Mouse (Mus musculus) hindbrain, embryonic 13.5 days (tissue): ENCODE results near the gene Mfsd4b2. TPM values are rescaled to one million over a fixed set of nuclear protein-coding genes. Genes with fewer than 3 reads are reported as not detected.
"Not testable (repeated sequence)": the region's sequence is repeated elsewhere in the genome, so short reads cannot be mapped to it uniquely, and the experiment has no call there.

Source experiments
- ATAC-seq: fragments of 200-750 bp; cut with Nextera tagmentation; 2 replicates; pipeline ENCODE4 v1.8.0; 2017; ENCODE audit warnings: moderate TSS enrichment; ENCODE audit not compliant: low FRiP score
- H3K27ac ChIP-seq: fragments of 300-500 bp; sonication (generic); 2 replicates; pipeline ENCODE4 v1.5.1; 2015; ENCODE audit warnings: inconsistent platforms, mild to moderate bottlenecking, moderate library complexity
- H3K27me3 ChIP-seq: fragments of 300-500 bp; sonication (generic); 2 replicates; pipeline ENCODE4 v1.6.1; 2015; ENCODE audit warnings: mild to moderate bottlenecking, inconsistent platforms
- H3K36me3 ChIP-seq: fragments of 300-500 bp; sonication (generic); 2 replicates; pipeline ENCODE4 v1.6.1; 2015; ENCODE audit warnings: mild to moderate bottlenecking, inconsistent platforms
- H3K4me1 ChIP-seq: fragments of 300-500 bp; sonication (generic); replicated peaks from 2 replicates; pipeline ENCODE4 v1.6.1; 2015; ENCODE audit warnings: inconsistent platforms
- H3K4me2 ChIP-seq: fragments of 300-500 bp; sonication (generic); 2 replicates; pipeline ENCODE4 v1.6.1; 2015; ENCODE audit warnings: inconsistent platforms, mild to moderate bottlenecking, moderate library complexity
- H3K4me3 ChIP-seq: fragments of 300-500 bp; sonication (generic); 2 replicates; pipeline ENCODE4 v1.5.1; 2015; ENCODE audit warnings: mild to moderate bottlenecking, inconsistent platforms
- H3K9ac ChIP-seq: fragments of 300-500 bp; sonication (generic); 2 replicates; pipeline ENCODE4 v1.6.1; 2015; ENCODE audit warnings: mild to moderate bottlenecking, inconsistent platforms
- H3K9me3 ChIP-seq: fragments of 300-500 bp; sonication (generic); 2 replicates; pipeline ENCODE4 v1.6.1; 2016; ENCODE audit warnings: inconsistent platforms
- WGBS: fragments of 180-500 bp; shearing (Covaris S2); methylation state at CpG from one replicate; pipeline ENCODE4 v1.1.7; 2015; 5-methylcytosine and 5-hydroxymethylcytosine counted together
- polyA plus RNA-seq: library from polyadenylated mRNA; unstranded; fragments of >200 nt; fragmentation: Nextera tagmentation; extraction: Ambion mirVana; gene quantifications from 2 replicates; pipeline ENCODE4 v1.2.1, GENCODE M21; 2015

Mfsd4b2 gene
- polyA plus RNA-seq, 1 experiment from 2014 or later: not detected

DNA sequence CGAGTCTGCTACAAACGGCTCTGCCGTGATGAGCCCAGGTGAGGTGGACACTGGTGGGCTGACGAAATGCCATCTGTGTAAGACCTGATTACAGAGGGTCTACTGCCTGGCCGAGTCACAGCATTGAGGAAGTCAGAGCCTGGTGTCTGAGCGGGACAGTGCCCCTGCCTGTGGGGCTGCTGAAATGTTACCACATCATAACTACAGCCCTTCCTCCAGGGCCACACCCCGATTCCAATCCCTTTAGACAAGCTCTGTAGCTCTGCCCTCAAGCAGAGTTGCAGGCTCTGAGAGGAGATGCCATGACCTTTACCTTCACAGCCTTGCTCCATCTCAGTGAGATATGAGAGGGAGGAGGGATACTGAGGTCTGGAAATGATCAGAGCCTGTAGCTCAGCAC lies 9.8 kb upstream of the Mfsd4b2 start:
- H3K27me3 ChIP-seq: no peaks in the 10 kb centered on the region
- no peak overlapping the region for H3K4me2 ChIP-seq
- H3K4me3 ChIP-seq: no peak overlapping the region
- H3K9me3 ChIP-seq: no peaks in the 10 kb centered on the region
- no peak overlapping the region for H3K9ac ChIP-seq
- no peak overlapping the region for H3K27ac ChIP-seq
- no peak for ATAC-seq
- no peaks in the 10 kb centered on the region for H3K36me3 ChIP-seq
- no peaks in the 10 kb centered on the region for H3K4me1 ChIP-seq
- 84% methylated on average over 7 of the region's 7 CpGs for WGBS

DNA sequence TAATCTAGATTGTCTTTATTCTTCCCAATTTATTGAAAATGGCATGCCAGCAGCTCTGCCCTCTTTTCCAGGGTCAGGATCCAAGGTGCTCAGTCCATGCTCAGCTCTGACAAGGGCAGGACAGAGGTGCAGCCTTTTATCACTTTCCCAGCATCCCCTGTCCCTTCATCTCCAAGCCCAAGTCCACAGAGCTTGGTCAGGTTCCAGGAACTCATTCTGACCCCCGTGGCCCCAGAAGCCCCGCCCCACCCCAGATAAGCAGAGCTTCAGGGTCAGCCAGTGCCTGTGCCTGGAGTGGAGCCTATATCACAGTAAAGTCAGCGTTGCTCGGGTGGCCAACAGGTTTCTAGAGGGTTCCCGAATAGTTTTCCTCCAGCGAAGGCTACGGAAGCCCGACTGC lies 2.2 kb downstream of the Mfsd4b2 start:
- not testable (repeated sequence) for H3K27ac ChIP-seq, H3K4me2 ChIP-seq, H3K4me3 ChIP-seq, H3K36me3 ChIP-seq, ATAC-seq, H3K9me3 ChIP-seq, H3K4me1 ChIP-seq, H3K9ac ChIP-seq
- WGBS: 80% methylated on average over 8 of the region's 8 CpGs
- peaks cover 29% of the 10 kb centered on the region for H3K27me3 ChIP-seq

DNA sequence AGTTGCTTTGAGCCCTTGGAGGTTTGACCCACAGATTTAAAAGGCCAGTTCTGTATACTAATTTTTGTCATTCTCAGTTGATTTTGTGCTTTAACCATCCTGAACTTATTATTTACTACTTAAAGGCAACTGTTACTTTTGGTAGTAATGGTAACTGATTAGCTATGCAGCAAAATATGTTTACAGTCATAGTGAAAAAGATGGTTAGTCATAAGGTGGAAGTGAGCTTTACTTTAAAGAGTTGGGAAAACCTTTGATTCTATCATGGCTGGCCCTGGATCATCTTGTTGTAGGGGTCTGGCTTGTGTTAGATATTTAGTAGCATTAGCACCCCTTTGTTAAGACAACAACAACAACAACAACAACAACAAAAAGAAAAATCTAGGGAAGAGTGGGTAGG lies 14.1 kb downstream of the Mfsd4b2 start:
- H3K27me3 ChIP-seq: no peaks in the 10 kb centered on the region
- H3K4me2 ChIP-seq: no peak overlapping the region
- no peak overlapping the region for H3K27ac ChIP-seq
- no peak overlapping the region for H3K9ac ChIP-seq
- H3K9me3 ChIP-seq: no peaks in the 10 kb centered on the region
- H3K4me1 ChIP-seq: no peaks in the 10 kb centered on the region
- ATAC-seq: no peak
- H3K36me3 ChIP-seq: no peaks in the 10 kb centered on the region
- H3K4me3 ChIP-seq: no peak overlapping the region

DNA sequence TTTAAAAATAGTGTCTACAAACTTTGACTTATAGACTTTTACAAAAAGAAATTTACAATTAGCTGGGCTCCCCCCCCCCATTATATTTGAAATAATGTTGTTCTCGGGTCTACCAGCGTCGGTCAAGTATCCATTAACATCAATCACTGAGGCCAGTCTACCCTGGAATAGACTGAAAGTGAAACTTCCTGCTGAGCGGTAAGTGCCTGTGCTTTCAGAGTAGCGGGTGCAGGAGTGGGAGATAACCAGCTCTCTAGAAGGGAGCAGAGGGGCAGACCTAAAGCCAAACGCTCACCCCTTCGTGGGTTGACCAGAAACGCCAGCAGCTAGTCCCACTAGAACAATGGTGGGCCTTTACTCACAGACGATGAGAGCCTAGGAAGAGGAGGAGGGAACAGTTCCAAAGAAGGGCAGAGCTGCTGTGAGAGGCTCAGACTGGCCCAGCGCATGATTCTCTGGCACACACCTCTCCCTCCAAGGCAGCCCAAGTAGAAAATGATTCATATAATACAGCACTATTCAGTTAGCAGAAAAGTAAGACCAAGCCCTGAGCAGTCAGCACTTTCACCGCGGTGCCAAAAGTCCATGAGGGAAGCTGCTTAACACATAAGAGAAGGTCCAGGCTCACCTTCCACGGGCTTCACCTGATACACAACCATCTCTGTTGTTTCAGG lies 17.8 kb downstream of the Mfsd4b2 start:
- Histone ChIP-seq H3K27ac (no peak overlapping the region), H3K4me3 (no peak overlapping the region), H3K9me3 (no peaks in the 10 kb centered on the region), H3K27me3 (no peaks in the 10 kb centered on the region), H3K4me2 (no peak overlapping the region), H3K4me1 (no peaks in the 10 kb centered on the region), H3K9ac (no peak overlapping the region), H3K36me3 (no peaks in the 10 kb centered on the region)
- WGBS: 73% methylated on average over 13 of the region's 13 CpGs
- no peak for ATAC-seq

DNA sequence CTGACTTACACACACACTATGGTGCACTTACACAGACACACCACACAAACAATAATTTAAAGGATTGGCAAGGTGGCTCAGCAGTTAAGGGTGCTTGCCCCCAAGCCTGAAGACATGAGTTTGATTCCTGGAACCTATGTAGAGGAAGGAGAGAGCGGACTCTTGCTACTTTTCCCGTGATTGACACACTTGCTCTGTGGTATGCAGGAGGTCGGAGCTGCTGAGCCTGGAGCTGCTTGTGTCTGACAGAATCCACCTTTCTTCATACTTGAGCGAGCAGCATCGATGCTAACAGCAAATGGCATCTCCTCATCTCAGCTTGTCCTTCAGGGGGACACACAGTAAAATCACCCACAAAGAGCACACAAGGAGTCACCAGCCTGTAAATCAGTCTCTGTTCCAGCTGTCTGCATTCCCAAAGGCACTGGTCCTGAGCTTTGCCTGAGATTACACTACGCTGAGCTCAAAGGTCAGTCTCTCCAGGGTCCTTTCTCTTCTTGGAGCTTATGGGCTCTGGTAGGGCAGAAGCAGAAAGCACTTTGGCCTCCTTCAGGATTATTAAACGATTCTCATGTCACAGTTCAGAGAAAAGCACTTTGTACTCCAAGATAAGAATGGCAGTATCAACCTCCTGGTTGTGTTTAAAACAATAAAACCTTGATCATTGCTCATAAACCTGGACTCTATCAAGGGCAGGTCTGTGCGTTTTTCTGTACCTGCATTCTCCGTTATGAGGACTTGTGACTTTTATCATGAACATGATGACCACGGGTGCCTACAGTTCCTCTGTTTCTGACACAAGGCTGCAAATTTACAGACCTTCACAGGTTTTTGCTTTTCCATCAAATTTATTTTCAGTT lies 19.7 kb downstream of the Mfsd4b2 start:
- H3K9ac ChIP-seq: no peak overlapping the region; the same call in 1 of the 2 replicates
- no peak overlapping the region for H3K4me3 ChIP-seq
- H3K27ac ChIP-seq: no peak overlapping the region
- no peak for ATAC-seq
- H3K27me3 ChIP-seq: no peaks in the 10 kb centered on the region
- 85% methylated on average over 10 of the region's 10 CpGs for WGBS
- no peaks in the 10 kb centered on the region for H3K4me1 ChIP-seq
- H3K9me3 ChIP-seq: no peaks in the 10 kb centered on the region
- H3K36me3 ChIP-seq: no peaks in the 10 kb centered on the region
- no peak overlapping the region for H3K4me2 ChIP-seq

DNA sequence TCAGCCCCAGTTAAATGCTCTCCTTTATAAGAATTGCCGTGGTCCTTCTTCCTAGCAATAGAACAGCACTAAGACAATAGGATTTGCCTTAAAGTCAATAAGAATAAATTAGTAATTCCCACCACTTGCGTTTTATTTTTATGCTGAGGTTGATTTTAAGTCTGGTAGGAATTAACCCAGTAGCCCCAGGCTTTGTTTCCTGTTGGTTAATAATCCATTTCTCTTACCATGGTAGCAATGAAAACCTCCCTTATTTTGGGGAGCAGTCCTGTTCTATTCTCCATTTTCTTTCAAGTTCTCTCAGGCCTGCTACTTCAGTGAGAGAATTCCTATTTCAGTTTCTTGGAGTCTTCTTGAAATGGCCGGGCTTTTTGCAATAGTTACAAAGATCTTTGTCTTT lies 22.5 kb downstream of the Mfsd4b2 start:
- Histone ChIP-seq H3K4me3 (no peak overlapping the region), H3K36me3 (no peaks in the 10 kb centered on the region), H3K27me3 (no peaks in the 10 kb centered on the region), H3K9ac (no peak overlapping the region), H3K9me3 (no peaks in the 10 kb centered on the region), H3K4me2 (no peak overlapping the region), H3K27ac (no peak overlapping the region), H3K4me1 (peaks cover 7% of the 10 kb centered on the region)
- no peak for ATAC-seq
- 80% methylated on average over 3 of the region's 3 CpGs for WGBS

DNA sequence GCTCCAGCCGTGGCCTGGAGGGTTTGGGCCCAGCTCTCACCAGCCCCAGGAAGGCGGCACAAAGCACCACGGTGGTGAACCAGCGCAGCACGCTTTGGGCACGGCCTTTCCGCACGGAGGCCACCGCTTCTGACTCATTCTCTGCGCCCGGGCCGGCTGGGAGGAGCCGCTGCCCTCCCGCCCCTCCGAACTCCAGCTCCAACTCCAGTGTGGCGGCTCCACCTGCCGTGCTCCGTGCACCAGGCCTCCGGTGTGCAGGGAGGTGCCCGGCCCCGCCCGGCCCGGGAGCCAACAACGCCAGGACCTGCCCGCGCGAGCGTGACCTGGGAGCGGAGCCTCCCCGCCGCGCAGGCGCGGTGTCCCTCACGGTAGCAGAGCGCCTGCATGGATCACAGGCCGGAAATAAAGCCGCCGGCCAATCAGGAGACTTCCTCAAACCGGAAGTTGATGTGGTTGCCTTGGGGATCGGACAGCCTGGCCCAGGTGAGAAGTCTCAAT lies 27.8 kb downstream of the Mfsd4b2 start, which contains the start of gene Mfsd4b4:
Gene Mfsd4b4, minus strand, starts transcription at position 365 of the 498 bp plus-strand sequence.
- Histone ChIP-seq H3K9me3 (no peaks in the 10 kb centered on the region), H3K36me3 (no peaks in the 10 kb centered on the region), H3K27ac (peak within 1 kb of the TSS; percentile 90), H3K27me3 (no peaks in the 10 kb centered on the region), H3K4me3 (peak within 1 kb of the TSS; percentile 78), H3K4me2 (peak within 1 kb of the TSS; percentile 86), H3K9ac (peak within 1 kb of the TSS; percentile 93), H3K4me1 (peaks cover 16% of the 10 kb centered on the region)
- peak; percentile 98 for ATAC-seq
- under 1% methylated on average over 41 of the region's 41 CpGs for WGBS

DNA sequence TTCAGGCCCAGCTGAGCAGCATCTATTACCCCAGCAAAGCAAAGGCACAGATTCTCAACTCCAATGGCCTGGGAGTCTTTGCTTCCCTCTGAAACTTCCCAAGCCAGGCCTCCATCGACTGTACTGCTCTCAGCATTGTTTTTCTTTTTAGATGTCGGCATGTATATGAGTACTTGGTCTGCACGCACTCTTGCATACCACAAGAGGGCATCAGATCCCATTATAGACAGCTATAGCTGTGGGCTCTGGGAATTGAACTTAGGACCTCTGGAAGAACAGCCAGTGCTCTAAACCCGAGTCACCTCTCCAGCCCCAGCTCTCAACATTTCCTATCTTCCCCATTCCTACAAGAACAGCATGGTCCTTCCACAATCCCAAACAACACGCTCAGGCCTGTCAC lies 30.2 kb downstream of the Mfsd4b2 start:
- no peak overlapping the region for H3K4me3 ChIP-seq
- ATAC-seq: no peak
- no peak overlapping the region for H3K27ac ChIP-seq
- no peak overlapping the region for H3K9ac ChIP-seq
- H3K36me3 ChIP-seq: peaks cover 10% of the 10 kb centered on the region
- peaks cover 16% of the 10 kb centered on the region for H3K4me1 ChIP-seq
- H3K4me2 ChIP-seq: no peak overlapping the region
- no peaks in the 10 kb centered on the region for H3K27me3 ChIP-seq
- no peaks in the 10 kb centered on the region for H3K9me3 ChIP-seq
- 87% methylated on average over 5 of the region's 5 CpGs for WGBS

DNA sequence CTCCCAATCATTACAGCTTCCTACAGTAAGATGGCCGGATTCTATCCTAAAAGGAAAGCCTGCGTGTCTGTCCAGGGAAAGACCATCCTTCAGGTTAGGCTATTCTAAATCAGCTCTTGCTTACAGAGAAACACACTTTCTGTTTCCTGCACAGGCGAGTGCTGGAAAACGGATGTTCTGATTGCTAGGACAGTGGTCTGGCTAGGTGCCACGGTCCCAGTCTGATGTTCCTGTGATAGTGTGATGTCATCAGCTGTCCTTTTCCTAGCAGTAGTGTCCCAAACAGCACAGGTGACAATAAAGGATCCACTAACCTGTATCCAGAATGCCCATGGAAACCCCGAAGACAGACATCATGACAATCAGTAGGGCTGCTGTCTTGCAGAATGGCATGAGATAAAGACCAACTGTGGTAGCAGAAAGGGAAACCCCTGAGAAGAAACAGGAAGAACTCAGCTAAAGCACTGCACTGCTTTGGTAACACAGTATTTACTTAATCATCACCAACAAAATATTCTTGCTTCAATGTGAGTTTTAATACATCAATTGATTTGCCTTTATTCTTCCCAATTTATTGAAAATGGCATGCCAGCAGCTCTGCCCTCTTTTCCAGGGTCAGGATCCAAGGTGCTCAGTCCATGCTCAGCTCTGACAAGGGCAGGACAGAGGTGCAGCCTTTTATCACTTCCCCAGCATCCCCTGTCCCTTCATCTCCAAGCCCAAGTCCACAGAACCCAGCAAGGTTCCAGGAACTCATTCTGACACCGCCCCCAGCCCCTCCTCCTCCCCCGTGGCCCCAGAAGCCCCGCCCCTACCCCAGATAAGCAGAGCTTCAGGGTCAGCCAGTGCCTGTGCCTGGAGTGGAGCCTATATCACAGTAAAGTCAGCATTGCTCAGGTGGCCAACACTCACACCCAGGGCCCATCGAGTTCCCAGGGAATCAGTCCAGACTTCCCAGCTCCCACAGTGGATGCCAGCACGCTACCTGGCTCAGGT lies 32.7 kb downstream of the Mfsd4b2 start:
- Histone ChIP-seq H3K4me3 (no peak overlapping the region), H3K9me3 (no peaks in the 10 kb centered on the region), H3K27ac (no peak overlapping the region), H3K27me3 (no peaks in the 10 kb centered on the region), H3K9ac (no peak overlapping the region), H3K36me3 (peaks cover 20% of the 10 kb centered on the region), H3K4me2 (no peak overlapping the region), H3K4me1 (peaks cover 9% of the 10 kb centered on the region)
- ATAC-seq: no peak
- 82% methylated on average over 11 of the region's 11 CpGs for WGBS

DNA sequence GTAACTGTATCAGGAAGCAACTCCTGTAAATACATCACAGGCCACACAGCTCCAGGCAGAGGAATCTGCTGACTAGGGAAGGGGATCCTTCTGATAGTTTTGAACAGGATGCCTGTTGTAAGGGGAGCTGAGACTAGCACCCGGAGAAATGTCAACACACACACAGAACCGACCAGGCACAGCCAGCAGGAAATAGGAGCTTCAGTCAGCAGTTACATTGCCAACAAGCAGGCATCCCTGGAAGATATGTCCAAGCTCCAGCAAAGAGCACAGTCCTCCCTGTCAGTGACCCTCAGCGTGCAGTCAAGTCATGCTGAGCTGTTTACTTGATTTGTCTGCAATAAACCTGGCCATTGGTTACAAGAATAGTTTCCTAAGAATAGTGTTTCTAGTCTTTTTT lies 38.1 kb downstream of the Mfsd4b2 start:
- Histone ChIP-seq H3K9ac (no peak overlapping the region), H3K27ac (no peak overlapping the region), H3K4me3 (no peak overlapping the region), H3K36me3 (peaks cover 20% of the 10 kb centered on the region), H3K27me3 (no peaks in the 10 kb centered on the region), H3K4me2 (no peak overlapping the region), H3K4me1 (no peaks in the 10 kb centered on the region), H3K9me3 (no peaks in the 10 kb centered on the region)
- WGBS: 71% methylated on average over 3 of the region's 3 CpGs
- ATAC-seq: no peak
